ENCODE assay signal across 31 mouse cellular contexts in genomic region chr16:17872995-17873394, GRCm38 (mm10). TPM values are rescaled to one million over a fixed set of nuclear protein-coding genes. Genes with fewer than 3 reads are reported as not detected.
A peak's percentile ranks its signal among the peaks of the same experiment; 100 is the strongest.
DNase-seq lines count a peak whose midpoint lies in the region; ATAC-seq lines count a peak whose summit lies in the region.
"Had no signal": no experiment of that assay in that cellular context is flagged by ENCODE, and none has a peak within 500 bp of the region (broad histone marks: within the 10 kb centered on the region; RNA-seq: fewer than 3 reads in every experiment).

No protein-coding gene starts in this region.

- no peak overlapping the region for H3K4me2 ChIP-seq in embryonic facial prominence, embryonic 13.5 days
- no peak overlapping the region for H3K4me2 ChIP-seq in heart, embryonic 15.5 days
- peak overlapping the region; percentile 21 for H3K4me2 ChIP-seq in liver, embryonic 12.5 days

- DNase-seq in embryonic facial prominence, embryonic 10.5 days (ENCODE audit: low spot score), result no peak
- no peak for DNase-seq in heart, adult 8-10 months (ENCODE audit: low spot score)
- no peak for DNase-seq in adrenal gland, adult (ENCODE audit: inconsistent age in 2 of 2, low spot score in 1 of 2)
- no peak for DNase-seq in adipocyte (ENCODE audit: low spot score)
- DNase-seq: adrenal gland, postnatal 25 days; cerebellum, adult 11 months; cerebellum, postnatal 10 days; kidney, adult 8-10 months; kidney, postnatal 36 days; left cerebral cortex, postnatal 4 days; lung, adult 18-20 months; lung, postnatal 14 days; right cerebral cortex, postnatal 25 days; thymus, adult 2 months had no signal

- no peak for ATAC-seq in embryonic facial prominence, embryonic 13.5 days (ENCODE audit: insufficient number of reproducible peaks, insufficient read depth, low FRiP score, low TSS enrichment, low read depth)
- no peak for ATAC-seq in heart, embryonic 15.5 days (replicated peaks; ENCODE audit: insufficient number of reproducible peaks, insufficient read depth, low FRiP score, low read depth)
- peak; percentile 69 for ATAC-seq in liver, embryonic 12.5 days
- peak; percentile 42 for ATAC-seq in megakaryocyte-erythroid progenitor cell, adult 5-6 weeks (replicated peaks; ENCODE audit: low FRiP score, low TSS enrichment, poor library complexity, severe bottlenecking)
- ATAC-seq: activated CD4-positive, CD25-positive, alpha-beta regulatory T cell, adult 4 months; inflammation-experienced regulatory T-cells, adult 6 months had no signal

- 65% methylated on average over 4 of the region's 4 CpGs for WGBS in embryonic facial prominence, embryonic 13.5 days
- 64% methylated on average over 4 of the region's 4 CpGs for WGBS in embryonic facial prominence, embryonic 10.5 days
- 21% methylated on average over 4 of the region's 4 CpGs for WGBS in heart, embryonic 15.5 days
- WGBS in liver, embryonic 12.5 days (ENCODE audit: insufficient replicate concordance), result 16% methylated on average over 4 of the region's 4 CpGs

- no peaks in the 10 kb centered on the region for H3K9me3 ChIP-seq in embryonic facial prominence, embryonic 13.5 days
- H3K9me3 ChIP-seq in embryonic facial prominence, embryonic 10.5 days, result no peaks in the 10 kb centered on the region
- H3K9me3 ChIP-seq in heart, embryonic 15.5 days (replicated peaks), result no peaks in the 10 kb centered on the region
- H3K9me3 ChIP-seq in liver, embryonic 12.5 days (replicated peaks), result no peaks in the 10 kb centered on the region
- H3K9me3 ChIP-seq: forebrain, embryonic 10.5 days; megakaryocyte, embryonic 14.5 days had no signal

- H3K27ac ChIP-seq in embryonic facial prominence, embryonic 13.5 days, result no peak overlapping the region
- no peak overlapping the region for H3K27ac ChIP-seq in embryonic facial prominence, embryonic 10.5 days (replicated peaks)
- peak overlapping the region; percentile 17 for H3K27ac ChIP-seq in heart, embryonic 15.5 days
- H3K27ac ChIP-seq in liver, embryonic 12.5 days, result peak overlapping the region; percentile 45; the same call in 1 of the 2 replicates
- H3K27ac ChIP-seq: forebrain, embryonic 10.5 days; left cerebral cortex, adult 2 months had no signal

- H3K4me3 ChIP-seq in embryonic facial prominence, embryonic 13.5 days, result no peak overlapping the region
- H3K4me3 ChIP-seq in embryonic facial prominence, embryonic 10.5 days, result no peak overlapping the region
- H3K4me3 ChIP-seq in heart, embryonic 15.5 days, result no peak overlapping the region
- no peak overlapping the region for H3K4me3 ChIP-seq in liver, embryonic 12.5 days
- H3K4me3 ChIP-seq: forebrain, embryonic 10.5 days; left cerebral cortex, adult 2 months had no signal

- H3K27me3 ChIP-seq in embryonic facial prominence, embryonic 13.5 days, result no peaks in the 10 kb centered on the region
- H3K27me3 ChIP-seq in embryonic facial prominence, embryonic 10.5 days (replicated peaks; ENCODE audit: low read depth, poor library complexity, severe bottlenecking), result no peaks in the 10 kb centered on the region
- H3K27me3 ChIP-seq in heart, embryonic 15.5 days, result no peaks in the 10 kb centered on the region
- no peaks in the 10 kb centered on the region for H3K27me3 ChIP-seq in liver, embryonic 12.5 days (replicated peaks)
- H3K27me3 ChIP-seq: megakaryocyte, embryonic 14.5 days had no signal

- 0 out of 2 replicates have a peak overlapping the region, but pooled peaks have one; percentile 27 for H3K9ac ChIP-seq in embryonic facial prominence, embryonic 13.5 days
- H3K9ac ChIP-seq in heart, embryonic 15.5 days, result no peak overlapping the region
- no peak overlapping the region for H3K9ac ChIP-seq in liver, embryonic 12.5 days

- H3K4me1 ChIP-seq in embryonic facial prominence, embryonic 13.5 days, result no peaks in the 10 kb centered on the region
- H3K4me1 ChIP-seq in embryonic facial prominence, embryonic 10.5 days, result 0 out of 2 replicates have a peak, but pooled peaks cover 5% of the 10 kb centered on the region
- H3K4me1 ChIP-seq in heart, embryonic 15.5 days (replicated peaks), result peaks cover 36% of the 10 kb centered on the region
- peaks cover 52% of the 10 kb centered on the region for H3K4me1 ChIP-seq in liver, embryonic 12.5 days
- H3K4me1 ChIP-seq: forebrain, embryonic 10.5 days had no signal

- peaks cover 58% of the 10 kb centered on the region for H3K36me3 ChIP-seq in embryonic facial prominence, embryonic 13.5 days
- H3K36me3 ChIP-seq in embryonic facial prominence, embryonic 10.5 days (replicated peaks), result peaks cover 77% of the 10 kb centered on the region
- H3K36me3 ChIP-seq in heart, embryonic 15.5 days, result peaks cover 11% of the 10 kb centered on the region; the same call in 1 of the 2 replicates
- H3K36me3 ChIP-seq in liver, embryonic 12.5 days, result peaks cover 42% of the 10 kb centered on the region

RNA-seq across cellular contexts. Expression of gene Gm20518, which starts 18.5 kb away (rescaled TPM):
- 0.14 and 0.39 TPM in 2 replicates for polyA plus RNA-seq in embryonic facial prominence, embryonic 13.5 days (2015; fragmentation: Nextera tagmentation; extraction: Ambion mirVana)
- 0.35 and 0.42 TPM in 2 replicates for polyA plus RNA-seq in embryonic facial prominence, embryonic 10.5 days (2016; fragmentation: Nextera tagmentation; extraction: Ambion mirVana)
- 0.19 and 0.24 TPM in 2 replicates for polyA plus RNA-seq in heart, embryonic 15.5 days (2015; fragmentation: Nextera tagmentation; extraction: Ambion mirVana)
- total RNA-seq in heart, adult 8-10 months (2022), result under 1 TPM; 0.13 to 0.65 (median 0.28) TPM
- polyA plus RNA-seq in liver, embryonic 12.5 days (2016; fragmentation: Nextera tagmentation; extraction: Ambion mirVana), result not detected in 2 replicates
- total RNA-seq in megakaryocyte-erythroid progenitor cell, adult 5-6 weeks (2014; fragmentation: Nextera tagmentation), result 2.3 and 2.7 TPM in 2 replicates
- total RNA-seq in megakaryocyte-erythroid progenitor cell, adult 5-6 weeks (2017), result 1.2 TPM in 1 of 2 replicates, not detected in the other
- total RNA-seq: hematopoietic stem cell, adult 5-6 weeks had no signal

RNA-seq across cellular contexts. Expression of gene Tssk1, which starts 21.0 kb away (rescaled TPM):
- 0.14 TPM in 1 of 2 replicates, not detected in the other for polyA plus RNA-seq in embryonic facial prominence, embryonic 13.5 days (2015; fragmentation: Nextera tagmentation; extraction: Ambion mirVana)
- 0.04 TPM in 1 of 2 replicates, not detected in the other for polyA plus RNA-seq in embryonic facial prominence, embryonic 10.5 days (2016; fragmentation: Nextera tagmentation; extraction: Ambion mirVana)
- 0.03 TPM in 1 of 2 replicates, not detected in the other for polyA plus RNA-seq in heart, embryonic 15.5 days (2015; fragmentation: Nextera tagmentation; extraction: Ambion mirVana)
- total RNA-seq in heart, adult 8-10 months (2022), result under 1 TPM in 3 of 4 experiments, not detected in 1; 0.17 to 0.33 (median 0.22) TPM
- polyA plus RNA-seq in liver, embryonic 12.5 days (2016; fragmentation: Nextera tagmentation; extraction: Ambion mirVana), result 0.04 TPM in 1 of 2 replicates, not detected in the other
- 0.72 TPM in 1 of 2 replicates, not detected in the other for total RNA-seq in megakaryocyte-erythroid progenitor cell, adult 5-6 weeks (2014; fragmentation: Nextera tagmentation)
- total RNA-seq in megakaryocyte-erythroid progenitor cell, adult 5-6 weeks (2017), result 0.14 TPM in 1 of 2 replicates, not detected in the other
- total RNA-seq: granulocyte monocyte progenitor cell, adult 5-6 weeks; left cerebral cortex, adult 2 months; left cerebral cortex, postnatal 4 days; midbrain, postnatal 0 days; neutrophil, adult 5-6 weeks had no signal
- polyA plus RNA-seq: activated CD4-positive, CD25-positive, alpha-beta regulatory T cell, adult 4 months; embryonic facial prominence, embryonic 14.5 days; forebrain, embryonic 10.5 days; spleen, adult 2 months had no signal

RNA-seq across cellular contexts. Expression of gene Dgcr2, which starts 25.4 kb away (rescaled TPM):
- 96.8 and 97.0 TPM in 2 replicates for polyA plus RNA-seq in embryonic facial prominence, embryonic 13.5 days (2015; fragmentation: Nextera tagmentation; extraction: Ambion mirVana)
- 98.6 and 100 TPM in 2 replicates for polyA plus RNA-seq in embryonic facial prominence, embryonic 10.5 days (2016; fragmentation: Nextera tagmentation; extraction: Ambion mirVana)
- polyA plus RNA-seq in heart, embryonic 15.5 days (2015; fragmentation: Nextera tagmentation; extraction: Ambion mirVana), result 41.8 and 58.9 TPM in 2 replicates
- total RNA-seq in heart, adult 8-10 months (2022), result 10 to 100 TPM; 44.4 to 51.8 (median 48.7) TPM
- polyA plus RNA-seq in liver, embryonic 12.5 days (2016; fragmentation: Nextera tagmentation; extraction: Ambion mirVana), result 29.7 and 29.9 TPM in 2 replicates
- total RNA-seq in megakaryocyte-erythroid progenitor cell, adult 5-6 weeks (2014; fragmentation: Nextera tagmentation), result 32.7 and 36.4 TPM in 2 replicates
- total RNA-seq in megakaryocyte-erythroid progenitor cell, adult 5-6 weeks (2017), result 35.1 and 55.7 TPM in 2 replicates

RNA-seq across cellular contexts. Expression of gene Tssk2, which starts 25.4 kb away (rescaled TPM):
- 0.20 TPM in 1 of 2 replicates, not detected in the other for polyA plus RNA-seq in embryonic facial prominence, embryonic 13.5 days (2015; fragmentation: Nextera tagmentation; extraction: Ambion mirVana)
- polyA plus RNA-seq in embryonic facial prominence, embryonic 10.5 days (2016; fragmentation: Nextera tagmentation; extraction: Ambion mirVana), result 0.14 TPM in 1 of 2 replicates, not detected in the other
- polyA plus RNA-seq in heart, embryonic 15.5 days (2015; fragmentation: Nextera tagmentation; extraction: Ambion mirVana), result not detected in 2 replicates
- total RNA-seq in heart, adult 8-10 months (2022), result under 1 TPM in 1 of 4 experiments, not detected in 3; 0.20 TPM
- polyA plus RNA-seq in liver, embryonic 12.5 days (2016; fragmentation: Nextera tagmentation; extraction: Ambion mirVana), result not detected in 2 replicates
- not detected in 2 replicates for total RNA-seq in megakaryocyte-erythroid progenitor cell, adult 5-6 weeks (2014; fragmentation: Nextera tagmentation)
- 0.47 TPM in 1 of 2 replicates, not detected in the other for total RNA-seq in megakaryocyte-erythroid progenitor cell, adult 5-6 weeks (2017)
- total RNA-seq: adrenal gland, postnatal 25 days; gastrocnemius, adult 18-20 months; granulocyte monocyte progenitor cell, adult 5-6 weeks; hematopoietic stem cell, adult 5-6 weeks; left cerebral cortex, adult 2 months; left cerebral cortex, postnatal 4 days; midbrain, postnatal 0 days; neutrophil, adult 5-6 weeks had no signal
- polyA plus RNA-seq: activated CD4-positive, CD25-positive, alpha-beta regulatory T cell, adult 4 months; midbrain, postnatal 0 days; spleen, adult 2 months; stomach, embryonic 16.5 days had no signal

RNA-seq across cellular contexts. Expression of gene Car15, which starts 34.8 kb away (rescaled TPM):
- 2.2 and 3.0 TPM in 2 replicates for polyA plus RNA-seq in embryonic facial prominence, embryonic 13.5 days (2015; fragmentation: Nextera tagmentation; extraction: Ambion mirVana)
- polyA plus RNA-seq in embryonic facial prominence, embryonic 10.5 days (2016; fragmentation: Nextera tagmentation; extraction: Ambion mirVana), result 2.5 and 4.1 TPM in 2 replicates
- 1.5 and 2.1 TPM in 2 replicates for polyA plus RNA-seq in heart, embryonic 15.5 days (2015; fragmentation: Nextera tagmentation; extraction: Ambion mirVana)
- 1 to 10 TPM; 1.3 to 2.3 (median 1.9) TPM for total RNA-seq in heart, adult 8-10 months (2022)
- polyA plus RNA-seq in liver, embryonic 12.5 days (2016; fragmentation: Nextera tagmentation; extraction: Ambion mirVana), result 0.58 and 0.61 TPM in 2 replicates
- 3.5 and 6.9 TPM in 2 replicates for total RNA-seq in megakaryocyte-erythroid progenitor cell, adult 5-6 weeks (2014; fragmentation: Nextera tagmentation)
- 2.2 and 3.4 TPM in 2 replicates for total RNA-seq in megakaryocyte-erythroid progenitor cell, adult 5-6 weeks (2017)
- total RNA-seq: hematopoietic stem cell, adult 5-6 weeks had no signal

Comparison
In these comparisons a context has a peak if more than half of its experiments do, and no peak if none do; other contexts are left out.
1. ATAC-seq: peak in liver, embryonic 12.5 days (single experiment) and megakaryocyte-erythroid progenitor cell, adult 5-6 weeks (single experiment); none in embryonic facial prominence, embryonic 13.5 days (single experiment) and heart, embryonic 15.5 days (single experiment).
2. H3K27ac ChIP-seq: peak in heart, embryonic 15.5 days (single experiment) and liver, embryonic 12.5 days (single experiment); none in embryonic facial prominence, embryonic 13.5 days (single experiment) and embryonic facial prominence, embryonic 10.5 days (single experiment).